Mouse (Mus musculus) stomach, postnatal 0 days (tissue): ENCODE data around the gene Cnn3. TPM values are rescaled to one million over a fixed set of nuclear protein-coding genes. Genes with fewer than 3 reads are reported as not detected.

Experiments
- ATAC-seq: fragments of 200-750 bp; cut with Nextera tagmentation; 2 replicates; pipeline ENCODE4 v1.8.0; 2017; ENCODE audit not compliant: low FRiP score, low TSS enrichment
- DNase-seq: peaks from one replicate; pipeline ENCODE4 v3.0.0-alpha.2; 2016; ENCODE audit warnings: low spot score
- H3K27ac ChIP-seq: fragments of 300-500 bp; sonication (generic); replicated peaks from 2 replicates; pipeline ENCODE4 v1.5.1; 2014; ENCODE audit warnings: mild to moderate bottlenecking, control low read depth
- H3K27me3 ChIP-seq: fragments of 300-500 bp; sonication (generic); 2 replicates; pipeline ENCODE4 v1.6.1; 2014; ENCODE audit warnings: low read length; ENCODE audit not compliant: control insufficient read depth, insufficient read depth
- H3K36me3 ChIP-seq: fragments of 300-500 bp; sonication (generic); 2 replicates; pipeline ENCODE4 v1.6.1; 2014; ENCODE audit warnings: low read length, mixed read lengths; ENCODE audit not compliant: control insufficient read depth, insufficient read depth
- H3K4me1 ChIP-seq: fragments of 300-500 bp; sonication (generic); replicated peaks from 2 replicates; pipeline ENCODE4 v1.6.1; 2014; ENCODE audit warnings: antibody characterized with exemption; ENCODE audit not compliant: control insufficient read depth, insufficient read depth
- H3K4me2 ChIP-seq: fragments of 300-500 bp; sonication (generic); replicated peaks from 2 replicates; pipeline ENCODE4 v1.6.1; 2014; ENCODE audit warnings: low read depth, mild to moderate bottlenecking, control low read depth, moderate library complexity
- H3K4me3 ChIP-seq: fragments of 300-500 bp; sonication (generic); 2 replicates; pipeline ENCODE4 v1.5.1; 2014; ENCODE audit warnings: low read depth, low read length, control low read depth
- H3K9ac ChIP-seq: fragments of 300-500 bp; sonication (generic); 2 replicates; pipeline ENCODE4 v1.6.1; 2014; ENCODE audit warnings: mild to moderate bottlenecking, low read length, control low read depth, mixed read lengths
- H3K9me3 ChIP-seq: fragments of 300-500 bp; sonication (generic); 2 replicates; pipeline ENCODE4 v1.6.1; 2016; ENCODE audit warnings: low read length; ENCODE audit not compliant: control insufficient read depth
- CTCF ChIP-seq: IDR thresholded peaks from 2 replicates; pipeline ENCODE4 v1.5.1; 2016; ENCODE audit warnings: antibody characterized with exemption, low read depth, mild to moderate bottlenecking, moderate library complexity
- EP300 ChIP-seq: optimal IDR thresholded peaks from 2 replicates; pipeline ENCODE3; 2016; ENCODE audit warnings: antibody characterized with exemption
- WGBS: fragments of 180-500 bp; shearing (Covaris S2); extraction: QIAGEN DNeasy Blood & Tissue Kit; methylation state at CpG from one replicate; pipeline ENCODE4 v1.1.7; 2014; 5-methylcytosine and 5-hydroxymethylcytosine counted together
- polyA plus RNA-seq: library from polyadenylated mRNA; unstranded; fragments of >200 nt; fragmentation: Nextera tagmentation; extraction: Ambion mirVana; gene quantifications from 2 replicates; pipeline ENCODE4 v1.2.1, GENCODE M21; 2015

Cnn3 gene
- polyA plus RNA-seq, 1 experiment from 2014 or later: 301 TPM

DNA sequence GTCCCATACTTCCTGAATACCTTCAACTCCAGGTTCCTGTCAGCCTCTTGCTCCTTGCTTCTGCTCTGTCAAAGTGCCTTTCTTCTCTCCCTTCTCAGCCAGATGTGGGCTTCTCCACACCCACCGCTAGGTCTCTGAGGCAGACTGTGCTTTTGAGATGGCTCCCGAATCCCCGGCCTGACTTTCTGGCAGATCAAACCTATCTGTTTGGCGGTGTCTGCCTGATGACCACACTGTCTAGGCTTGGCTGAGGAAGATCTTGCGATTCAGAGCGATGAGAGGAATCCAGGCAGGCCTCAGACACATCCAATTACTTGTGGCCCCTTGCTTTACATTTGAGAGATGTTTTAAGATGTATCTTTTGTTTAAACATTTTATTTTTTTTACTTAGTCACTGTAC is 24.2 kb upstream of the Cnn3 start:
- no peak overlapping the region for H3K4me3 ChIP-seq
- no peak overlapping the region for H3K4me2 ChIP-seq
- TF ChIP-seq EP300: no peak
- TF ChIP-seq CTCF: no peak
- ATAC-seq (no peak), DNase-seq (no peak)
- H3K9me3 ChIP-seq: no peaks in the 10 kb centered on the region
- H3K27ac ChIP-seq: no peak overlapping the region
- no peaks in the 10 kb centered on the region for H3K36me3 ChIP-seq
- WGBS: 83% methylated on average over 6 of the region's 6 CpGs
- H3K4me1 ChIP-seq: no peaks in the 10 kb centered on the region; the same call in 1 of the 2 replicates
- H3K9ac ChIP-seq: no peak overlapping the region
- no peaks in the 10 kb centered on the region for H3K27me3 ChIP-seq

GRCm38 (mm10) chr3:121403449-121403848 is 22.8 kb upstream of the Cnn3 start:
- H3K9me3 ChIP-seq: no peaks in the 10 kb centered on the region
- H3K36me3 ChIP-seq: no peaks in the 10 kb centered on the region
- no peak overlapping the region for H3K4me2 ChIP-seq
- H3K4me1 ChIP-seq: no peaks in the 10 kb centered on the region
- H3K27me3 ChIP-seq: no peaks in the 10 kb centered on the region
- ATAC-seq (no peak), DNase-seq (no peak)
- H3K27ac ChIP-seq: no peak overlapping the region
- H3K9ac ChIP-seq: no peak overlapping the region
- TF ChIP-seq EP300 (no peak), CTCF (no peak)
- no peak overlapping the region for H3K4me3 ChIP-seq
- 54% methylated on average over 5 of the region's 5 CpGs for WGBS

DNA sequence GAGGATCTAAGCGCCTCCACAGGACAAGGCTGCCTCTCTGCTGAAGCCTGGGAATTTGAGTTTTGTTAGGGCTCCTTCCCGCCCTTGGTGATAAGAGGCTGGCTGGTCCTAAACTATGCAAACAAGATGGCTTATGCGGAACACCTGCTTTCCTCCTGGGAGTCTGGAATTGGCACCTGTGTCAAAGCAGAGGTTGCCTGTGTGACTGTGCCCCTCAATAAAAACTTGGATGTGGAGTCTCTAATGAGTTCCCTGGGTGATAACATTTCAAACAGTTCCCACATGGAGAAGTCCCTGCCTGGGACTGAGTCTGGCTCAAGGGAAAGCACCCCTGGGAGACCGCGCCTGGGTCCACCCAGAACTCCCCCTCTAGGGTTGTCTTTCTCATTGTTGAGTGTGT is 21.2 kb upstream of the Cnn3 start:
- WGBS: 72% methylated on average over 5 of the region's 5 CpGs
- no peak overlapping the region for H3K4me3 ChIP-seq
- no peaks in the 10 kb centered on the region for H3K4me1 ChIP-seq
- DNase-seq: no peak
- no peak overlapping the region for H3K4me2 ChIP-seq
- H3K27me3 ChIP-seq: no peaks in the 10 kb centered on the region
- no peaks in the 10 kb centered on the region for H3K9me3 ChIP-seq
- TF ChIP-seq CTCF (no peak), EP300 (no peak)
- H3K27ac ChIP-seq: no peak overlapping the region
- no peak; the same call in 1 of the 2 replicates for ATAC-seq
- no peak overlapping the region for H3K9ac ChIP-seq
- H3K36me3 ChIP-seq: no peaks in the 10 kb centered on the region

- H3K36me3 ChIP-seq: no peaks in the 10 kb centered on the region
- no peak overlapping the region for H3K4me3 ChIP-seq
- WGBS: 58% methylated on average over 9 of the region's 9 CpGs
- no peak for TF ChIP-seq EP300
- TF ChIP-seq CTCF: no peak
- H3K9ac ChIP-seq: no peak overlapping the region
- no peak for DNase-seq
- no peaks in the 10 kb centered on the region for H3K27me3 ChIP-seq
- H3K4me2 ChIP-seq: no peak overlapping the region
- H3K27ac ChIP-seq: no peak overlapping the region
- no peaks in the 10 kb centered on the region for H3K9me3 ChIP-seq
- no peaks in the 10 kb centered on the region for H3K4me1 ChIP-seq
- no peak for ATAC-seq
Observed at GRCm38 (mm10) chr3:121407417-121407816, 18.9 kb upstream of the Cnn3 start.

DNA sequence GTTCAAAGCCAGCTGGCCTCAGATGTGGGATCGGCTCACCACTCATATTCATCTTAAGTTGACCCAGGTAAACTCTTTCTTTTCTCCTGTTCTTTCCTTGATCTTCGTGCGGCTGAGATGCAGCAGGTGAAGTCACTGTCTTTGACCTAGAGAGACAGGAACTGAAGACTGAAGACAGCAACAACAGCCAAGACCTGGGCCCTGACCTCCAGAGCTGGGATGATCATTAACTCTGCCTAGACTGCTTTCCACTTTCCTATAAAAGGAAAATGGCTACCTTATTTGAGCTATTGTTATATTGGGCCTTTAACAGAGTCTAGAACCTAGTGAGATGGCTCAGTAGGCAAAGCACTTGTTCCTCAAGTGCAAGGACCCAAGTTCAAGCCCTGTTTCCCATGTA is 17.9 kb upstream of the Cnn3 start:
- no peak overlapping the region for H3K9ac ChIP-seq
- H3K36me3 ChIP-seq: no peaks in the 10 kb centered on the region
- ATAC-seq: no peak
- no peak overlapping the region for H3K4me3 ChIP-seq
- H3K27ac ChIP-seq: no peak overlapping the region
- no peaks in the 10 kb centered on the region for H3K9me3 ChIP-seq
- TF ChIP-seq CTCF (no peak), EP300 (no peak)
- no peaks in the 10 kb centered on the region for H3K4me1 ChIP-seq
- H3K27me3 ChIP-seq: no peaks in the 10 kb centered on the region
- no peak for DNase-seq
- 82% methylated on average over 3 of the region's 3 CpGs for WGBS
- H3K4me2 ChIP-seq: no peak overlapping the region

DNA sequence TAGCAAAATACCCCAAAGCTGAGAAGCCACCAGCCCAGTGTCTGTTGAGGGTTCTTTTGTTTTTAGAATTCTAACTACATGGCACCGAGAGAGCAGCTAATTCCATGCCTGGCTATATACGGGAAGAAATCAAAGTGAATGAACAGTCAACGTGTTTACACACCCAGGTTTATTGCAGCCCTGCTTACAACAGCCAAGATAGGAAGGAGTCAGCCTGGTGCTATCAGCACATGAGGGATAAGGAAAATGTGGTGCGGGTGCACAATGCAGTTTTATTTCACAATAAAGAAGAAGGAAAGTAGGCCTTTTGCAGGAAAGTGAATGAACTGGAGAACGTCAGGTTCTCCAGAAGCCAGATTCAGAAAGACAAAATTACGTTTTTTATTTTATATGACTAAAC is 14.8 kb upstream of the Cnn3 start:
- Histone ChIP-seq H3K9ac (no peak overlapping the region), H3K36me3 (no peaks in the 10 kb centered on the region), H3K4me2 (no peak overlapping the region), H3K9me3 (no peaks in the 10 kb centered on the region), H3K4me1 (no peaks in the 10 kb centered on the region), H3K27ac (no peak overlapping the region), H3K27me3 (no peaks in the 10 kb centered on the region), H3K4me3 (no peak overlapping the region)
- TF ChIP-seq EP300 (no peak), CTCF (no peak)
- no peak for ATAC-seq
- DNase-seq: no peak
- WGBS: 56% methylated on average over 6 of the region's 6 CpGs
